Mouse (Mus musculus) liver, postnatal 0 days (tissue): ENCODE results near the gene Edn2.

ENCODE experiments used
- CTCF ChIP-seq: sonication (generic); IDR thresholded peaks from 2 replicates; pipeline ENCODE4 v1.5.1; 2016; ENCODE audit warnings: antibody characterized with exemption, low read depth
- EP300 ChIP-seq: IDR thresholded peaks from 2 replicates; pipeline ENCODE4 v1.6.1; 2016; ENCODE audit warnings: antibody characterized with exemption, low read depth, mild to moderate bottlenecking

GRCm38 (mm10) chr4:120215915-120216591, 55.0 kb downstream of the Edn2 start:
- TF ChIP-seq CTCF, result peak; percentile 52
- no peak for TF ChIP-seq EP300
